Mouse (Mus musculus) cerebellum, adult 11 months (tissue): ENCODE measurements at regions not wholly inside any gene's neighbourhood (a gene's known extent, or its start where the extent isn't known, plus 50 kb on each side); places are given as distances from the start of the nearest gene placed in this dataset.

ENCODE experiments used
- DNase-seq: peaks from one replicate; pipeline ENCODE4 v3.0.0; 2022

- no peak for DNase-seq
These were observed 54.5 kb upstream of the Meis1 start for GRCm38 (mm10) chr11:19073265-19073664.

- no peak for DNase-seq
These were observed 55.2 kb upstream of the Meis1 start for GRCm38 (mm10) chr11:19073887-19074564.

DNA sequence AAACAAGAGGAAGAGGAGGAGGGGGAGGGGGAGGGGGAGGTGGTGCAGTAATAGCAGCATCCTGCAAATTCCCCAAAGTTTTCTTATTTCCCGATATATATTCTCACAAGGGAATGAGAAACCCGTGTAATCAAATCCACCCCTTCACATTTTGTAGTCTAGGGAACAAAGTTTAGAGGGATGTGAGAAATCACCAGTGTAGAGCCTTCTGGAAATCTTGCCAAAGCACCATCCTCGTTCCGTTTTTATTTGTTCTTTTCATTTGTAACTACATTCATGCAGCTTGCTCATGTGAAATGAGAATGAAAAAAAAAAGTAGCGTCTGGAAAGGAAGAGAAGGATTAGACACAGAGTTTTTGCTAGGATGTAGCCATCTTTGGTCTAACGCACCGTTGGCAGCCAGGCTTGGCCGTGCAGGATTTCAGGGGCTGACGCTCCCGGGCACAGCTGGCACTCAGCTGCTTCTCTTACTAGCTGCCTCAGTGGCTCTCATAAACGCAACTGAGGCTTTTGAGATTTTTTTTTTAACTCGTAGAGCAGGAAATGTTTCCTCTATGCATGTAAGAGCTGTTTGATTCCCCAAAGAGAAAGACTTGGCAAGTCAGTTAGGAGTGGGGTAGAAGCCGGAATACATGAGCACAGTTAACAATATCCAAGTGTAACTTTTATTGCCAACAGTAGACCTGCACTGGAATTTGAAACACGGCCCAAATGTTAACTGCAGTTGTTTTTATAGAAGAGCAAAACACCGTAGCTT, 72.5 kb upstream of the Meis1 start:
- no peak for DNase-seq

DNA sequence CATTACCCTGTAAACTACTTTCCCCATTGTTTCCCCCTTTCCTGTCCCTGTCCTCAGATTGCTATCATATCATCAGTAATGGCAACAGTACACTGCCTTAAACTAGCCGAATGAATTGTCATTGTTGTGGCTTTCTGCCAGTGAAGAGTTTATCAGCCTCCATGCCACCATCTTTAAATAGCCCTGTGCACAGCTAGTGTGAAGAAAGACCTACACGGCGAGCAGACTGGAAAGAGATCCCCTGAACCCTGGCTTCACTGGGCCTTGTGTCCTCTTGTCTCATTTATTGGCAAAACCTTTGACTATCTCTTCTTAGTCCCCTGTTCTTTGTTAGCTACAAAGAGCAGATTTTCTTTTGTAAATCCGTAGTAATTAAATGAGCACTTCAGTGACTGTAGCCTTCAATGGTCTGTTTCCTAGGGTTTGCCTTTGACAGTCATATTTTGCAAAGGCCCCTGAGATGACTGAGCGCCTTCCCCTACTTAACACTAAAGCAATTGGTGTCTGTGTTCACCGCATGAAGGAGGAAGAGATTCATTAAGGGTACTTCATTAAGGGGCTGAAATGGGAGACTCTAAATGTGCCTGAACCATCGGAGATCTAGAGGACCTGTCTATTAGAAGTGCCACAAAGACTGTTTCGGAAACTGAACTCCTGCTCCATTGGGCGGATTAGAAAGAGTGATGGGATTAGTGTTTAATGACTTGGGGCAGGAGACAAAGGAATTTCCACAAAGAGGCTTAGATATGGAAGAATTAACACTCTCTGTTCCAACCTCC, 74.4 kb upstream of the Meis1 start:
- DNase-seq, result no peak

DNA sequence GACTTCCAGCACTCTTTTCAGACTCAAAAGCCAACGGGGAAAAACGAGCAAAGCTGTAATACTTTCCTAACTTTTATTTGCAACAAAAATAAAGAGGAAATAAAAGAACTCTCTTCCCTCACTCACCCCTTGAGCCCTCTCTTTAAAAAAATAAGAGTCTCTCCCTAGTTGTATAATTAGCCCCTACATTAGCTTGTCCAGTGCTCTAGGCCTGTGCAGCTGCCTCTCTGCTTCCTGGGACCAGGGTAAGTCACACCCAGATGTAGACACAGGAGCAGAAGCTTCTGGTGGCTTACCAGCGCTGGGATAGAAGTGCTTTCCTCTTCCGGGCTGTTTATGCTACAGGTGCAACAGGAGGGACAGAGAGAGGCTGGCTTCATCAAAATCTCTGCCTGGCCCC, 75.0 kb upstream of the Meis1 start:
- no peak for DNase-seq

GRCm38 (mm10) chr11:19094183-19094582, 75.4 kb upstream of the Meis1 start:
- DNase-seq, result no peak

DNA sequence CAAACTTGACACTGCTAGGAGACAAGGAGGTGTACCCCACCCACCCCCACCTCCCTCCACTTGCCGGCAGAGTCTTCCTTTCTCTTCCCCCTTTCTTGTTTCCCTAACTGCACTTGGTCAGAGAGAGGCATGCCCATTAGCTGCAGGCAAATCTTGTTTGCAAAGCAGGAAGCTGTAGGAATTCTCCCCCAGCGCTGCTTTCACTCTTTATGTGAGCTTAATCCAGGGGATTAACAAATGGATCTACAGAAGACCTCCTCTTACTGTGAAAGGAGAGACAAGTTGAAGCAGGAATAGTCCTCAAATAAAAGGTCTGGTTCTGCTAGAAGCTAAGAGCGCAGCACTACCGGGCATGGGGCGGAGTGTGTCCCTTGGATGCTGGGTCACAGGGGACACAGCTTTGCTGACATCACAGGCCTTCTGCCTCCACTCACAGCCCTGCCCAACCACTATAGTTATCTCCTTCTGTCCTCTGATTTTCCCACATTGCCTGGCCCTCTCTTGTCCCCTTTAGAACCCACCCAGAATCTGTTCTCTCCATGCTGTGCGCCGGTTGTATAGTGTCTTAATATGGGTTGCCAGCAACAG, 84.3 kb upstream of the Meis1 start:
- no peak for DNase-seq

- DNase-seq, result no peak
These were observed 88.4 kb upstream of the Meis1 start for GRCm38 (mm10) chr11:19107180-19107579.

DNA sequence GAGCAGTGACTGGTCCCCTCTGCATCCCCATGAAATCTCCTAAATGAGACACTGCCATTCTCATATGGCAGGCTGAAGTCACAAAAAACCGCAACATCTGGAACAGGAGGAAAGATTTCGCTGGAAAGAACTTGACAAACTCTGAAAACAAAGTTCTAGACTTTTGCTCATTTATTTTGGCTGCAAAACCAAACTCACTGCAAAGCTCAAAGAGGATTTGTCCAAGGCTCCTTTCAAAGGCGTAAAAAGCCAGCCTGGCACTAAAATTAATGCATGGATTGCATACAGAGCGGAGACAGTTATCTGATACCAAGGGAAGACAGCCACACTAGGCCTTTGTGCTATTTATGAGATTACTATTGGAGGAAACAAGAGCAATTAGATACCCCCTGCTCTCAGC, 90.3 kb upstream of the Meis1 start:
- no peak for DNase-seq

GRCm38 (mm10) chr11:19111916-19112575, 93.3 kb upstream of the Meis1 start:
- no peak for DNase-seq

- DNase-seq, result no peak
These were observed 98.3 kb upstream of the Meis1 start for GRCm38 (mm10) chr11:19117121-19117520.

GRCm38 (mm10) chr11:19118258-19118657, 99.5 kb upstream of the Meis1 start:
- no peak for DNase-seq

GRCm38 (mm10) chr11:19119927-19120827, 101.4 kb upstream of the Meis1 start:
- DNase-seq, result no peak

DNA sequence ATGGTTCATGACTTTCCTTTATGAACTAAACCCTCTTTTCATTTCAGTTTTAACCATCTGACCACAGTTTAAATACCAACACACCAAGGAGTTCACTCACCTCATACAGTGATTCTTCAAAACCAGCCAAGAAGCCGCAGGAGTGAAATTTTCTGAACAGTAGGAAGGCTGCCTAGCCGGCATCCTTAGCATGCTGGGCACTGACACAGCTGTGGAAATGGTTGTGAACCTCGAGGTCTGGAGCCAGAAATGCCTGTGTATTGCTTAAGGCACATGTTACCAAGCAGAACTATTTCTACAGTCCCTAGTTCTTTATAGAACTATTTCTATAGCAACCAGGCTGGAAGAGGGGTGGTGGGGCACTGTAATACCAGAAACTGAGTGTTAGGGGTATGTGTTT, 102.1 kb upstream of the Meis1 start:
- DNase-seq, result no peak

- DNase-seq, result no peak
These were observed 116.7 kb upstream of the Meis1 start for GRCm38 (mm10) chr11:19135375-19136050.

- no peak for DNase-seq
These were observed 119.6 kb upstream of the Meis1 start for GRCm38 (mm10) chr11:19138423-19138822.

- no peak for DNase-seq
These were observed 120.0 kb upstream of the Meis1 start for GRCm38 (mm10) chr11:19138831-19139230.

GRCm38 (mm10) chr11:19143267-19144000, 124.6 kb upstream of the Meis1 start:
- DNase-seq, result no peak

DNA sequence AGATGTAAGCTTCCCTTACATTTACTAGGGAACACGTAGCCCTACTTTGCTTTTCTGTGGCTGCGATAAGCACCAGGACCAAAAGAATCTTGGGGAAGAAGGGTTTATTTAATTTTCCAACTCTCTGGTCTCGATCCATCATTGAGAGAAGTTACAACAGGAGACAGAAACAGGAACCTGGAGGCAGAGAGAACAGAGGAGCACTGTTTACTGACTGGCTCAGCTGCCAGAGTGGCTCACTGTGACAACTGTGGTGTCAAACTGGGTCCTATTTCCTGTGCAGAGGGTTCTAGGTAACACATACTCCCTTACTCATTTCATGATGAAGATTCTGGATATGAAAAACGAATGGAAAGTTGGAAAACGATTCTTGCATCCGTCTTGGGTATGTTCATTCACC, 125.7 kb upstream of the Meis1 start:
- no peak for DNase-seq

GRCm38 (mm10) chr11:19145263-19145662, 126.5 kb upstream of the Meis1 start:
- DNase-seq, result no peak
